Mouse (Mus musculus): ENCODE data around the gene Stx1b. TPM values are rescaled to one million over a fixed set of nuclear protein-coding genes. Genes with fewer than 3 reads are reported as not detected.

Gene Stx1b
- total and polyA plus RNA-seq, 2 experiments from 2014 or later: 72.7 to 76.3 TPM

- DNase-seq (ENCODE audit: low spot score): no peak
- H3K27me3 ChIP-seq (ENCODE audit: insufficient read depth, low read length): no peaks in the 10 kb centered on the region
- H3K9ac ChIP-seq (replicated peaks; ENCODE audit: low read length): no peak overlapping the region
- H3K4me2 ChIP-seq (ENCODE audit: low read depth, low read length): no peak overlapping the region
- H3K27ac ChIP-seq: peak overlapping the region; percentile 58; the same call in 1 of the 2 replicates
- 93% methylated on average over 19 of the region's 19 CpGs for WGBS
- peaks cover 6% of the 10 kb centered on the region for H3K4me1 ChIP-seq (ENCODE audit: insufficient read depth, low read length)
- TF ChIP-seq CTCF (IDR thresholded peaks at IDR 0.05; ENCODE audit: low read depth): no peak
- H3K9me3 ChIP-seq (ENCODE audit: low read length): no peaks in the 10 kb centered on the region
- no peak for ATAC-seq
- H3K4me3 ChIP-seq (ENCODE audit: low read length): no peak overlapping the region
- peaks cover 39% of the 10 kb centered on the region; the same call in 1 of the 2 replicates for H3K36me3 ChIP-seq (ENCODE audit: insufficient read depth, low read length)
Measured at GRCm38 (mm10) chr7:127767671-127768345, 56.5 kb downstream of the Stx1b start.

- no peak overlapping the region for H3K4me3 ChIP-seq (ENCODE audit: low read length)
- no peak for ATAC-seq
- no peak for TF ChIP-seq CTCF (IDR thresholded peaks at IDR 0.05; ENCODE audit: low read depth)
- peaks cover 6% of the 10 kb centered on the region for H3K4me1 ChIP-seq (ENCODE audit: insufficient read depth, low read length)
- peaks cover 39% of the 10 kb centered on the region; the same call in 1 of the 2 replicates for H3K36me3 ChIP-seq (ENCODE audit: insufficient read depth, low read length)
- WGBS: 79% methylated on average over 17 of the region's 17 CpGs
- H3K9ac ChIP-seq (replicated peaks; ENCODE audit: low read length): no peak overlapping the region
- H3K27me3 ChIP-seq (ENCODE audit: insufficient read depth, low read length): no peaks in the 10 kb centered on the region
- no peak overlapping the region for H3K27ac ChIP-seq
- DNase-seq (ENCODE audit: low spot score): no peak
- no peaks in the 10 kb centered on the region for H3K9me3 ChIP-seq (ENCODE audit: low read length)
- H3K4me2 ChIP-seq (ENCODE audit: low read depth, low read length): no peak overlapping the region
Measured at GRCm38 (mm10) chr7:127766851-127767609, 57.3 kb downstream of the Stx1b start.

GRCm38 (mm10) chr7:127765756-127766155 is 58.6 kb downstream of the Stx1b start:
- Histone ChIP-seq H3K4me2 (ENCODE audit: low read depth, low read length) (no peak overlapping the region), H3K27ac (no peak overlapping the region), H3K36me3 (ENCODE audit: insufficient read depth, low read length) (peaks cover 39% of the 10 kb centered on the region; the same call in 1 of the 2 replicates), H3K9ac (replicated peaks; ENCODE audit: low read length) (no peak overlapping the region), H3K9me3 (ENCODE audit: low read length) (no peaks in the 10 kb centered on the region), H3K4me3 (ENCODE audit: low read length) (no peak overlapping the region), H3K4me1 (ENCODE audit: insufficient read depth, low read length) (peaks cover 4% of the 10 kb centered on the region), H3K27me3 (ENCODE audit: insufficient read depth, low read length) (no peaks in the 10 kb centered on the region)
- TF ChIP-seq CTCF (IDR thresholded peaks at IDR 0.05; ENCODE audit: low read depth): no peak
- DNase-seq (ENCODE audit: low spot score) (no peak), ATAC-seq (no peak)
- WGBS: 98% methylated on average over 2 of the region's 2 CpGs

- Histone ChIP-seq H3K9me3 (ENCODE audit: low read length) (no peaks in the 10 kb centered on the region), H3K4me3 (ENCODE audit: low read length) (no peak overlapping the region), H3K27me3 (ENCODE audit: insufficient read depth, low read length) (no peaks in the 10 kb centered on the region), H3K9ac (replicated peaks; ENCODE audit: low read length) (no peak overlapping the region), H3K27ac (no peak overlapping the region), H3K4me1 (ENCODE audit: insufficient read depth, low read length) (no peaks in the 10 kb centered on the region; the same call in 1 of the 2 replicates), H3K36me3 (ENCODE audit: insufficient read depth, low read length) (peaks cover 39% of the 10 kb centered on the region; the same call in 1 of the 2 replicates), H3K4me2 (ENCODE audit: low read depth, low read length) (no peak overlapping the region)
- ATAC-seq (no peak), DNase-seq (ENCODE audit: low spot score) (no peak)
- no peak for TF ChIP-seq CTCF (IDR thresholded peaks at IDR 0.05; ENCODE audit: low read depth)
- WGBS: 98% methylated on average over 4 of the region's 4 CpGs
Measured at GRCm38 (mm10) chr7:127763642-127764041, 60.7 kb downstream of the Stx1b start.

GRCm38 (mm10) chr7:127761026-127761425 is 63.3 kb downstream of the Stx1b start:
- no peaks in the 10 kb centered on the region for H3K9me3 ChIP-seq (ENCODE audit: low read length)
- TF ChIP-seq CTCF (IDR thresholded peaks at IDR 0.05; ENCODE audit: low read depth): peak; percentile 87
- H3K9ac ChIP-seq (replicated peaks; ENCODE audit: low read length): no peak overlapping the region
- H3K27me3 ChIP-seq (ENCODE audit: insufficient read depth, low read length): no peaks in the 10 kb centered on the region
- no peak overlapping the region for H3K4me3 ChIP-seq (ENCODE audit: low read length)
- H3K36me3 ChIP-seq (ENCODE audit: insufficient read depth, low read length): peaks cover 24% of the 10 kb centered on the region; the same call in 1 of the 2 replicates
- no peak for ATAC-seq
- no peaks in the 10 kb centered on the region for H3K4me1 ChIP-seq (ENCODE audit: insufficient read depth, low read length)
- peak; percentile 74 for DNase-seq (ENCODE audit: low spot score)
- no peak overlapping the region for H3K4me2 ChIP-seq (ENCODE audit: low read depth, low read length)
- no peak overlapping the region for H3K27ac ChIP-seq
- 38% methylated on average over 7 of the region's 7 CpGs for WGBS

- Histone ChIP-seq H3K4me3 (ENCODE audit: low read length) (no peak overlapping the region), H3K36me3 (ENCODE audit: insufficient read depth, low read length) (peaks cover 19% of the 10 kb centered on the region; the same call in 1 of the 2 replicates), H3K4me2 (ENCODE audit: low read depth, low read length) (no peak overlapping the region), H3K27ac (no peak overlapping the region), H3K9me3 (ENCODE audit: low read length) (no peaks in the 10 kb centered on the region), H3K9ac (replicated peaks; ENCODE audit: low read length) (no peak overlapping the region), H3K4me1 (ENCODE audit: insufficient read depth, low read length) (no peaks in the 10 kb centered on the region), H3K27me3 (ENCODE audit: insufficient read depth, low read length) (no peaks in the 10 kb centered on the region)
- ATAC-seq: no peak
- no peak for TF ChIP-seq CTCF (IDR thresholded peaks at IDR 0.05; ENCODE audit: low read depth)
- 84% methylated on average over 3 of the region's 3 CpGs for WGBS
- DNase-seq (ENCODE audit: low spot score): no peak
Measured at GRCm38 (mm10) chr7:127760478-127760877, 63.9 kb downstream of the Stx1b start.

All from hindbrain, postnatal 0 days (tissue).